Mouse (Mus musculus) embryonic facial prominence, embryonic 14.5 days (tissue): Measurements from ENCODE around the gene Ubap1. TPM values are rescaled to one million over a fixed set of nuclear protein-coding genes. Genes with fewer than 3 reads are reported as not detected.

ENCODE experiments used
- ATAC-seq: fragments of 200-750 bp; cut with Nextera tagmentation; 2 replicates; pipeline ENCODE4 v1.8.0; 2017; ENCODE audit warnings: low read depth, moderate number of reproducible peaks, moderate TSS enrichment
- DNase-seq: peaks from one replicate; pipeline ENCODE4 v3.0.0-alpha.2; 2015; ENCODE audit warnings: low spot score
- H3K27ac ChIP-seq: fragments of 300-500 bp; sonication (generic); replicated peaks from 2 replicates; pipeline ENCODE4 v1.5.1; 2014; ENCODE audit warnings: low read depth, mild to moderate bottlenecking, low read length, moderate library complexity
- H3K27me3 ChIP-seq: fragments of 300-500 bp; sonication (generic); replicated peaks from 2 replicates; pipeline ENCODE4 v1.6.1; 2014; ENCODE audit warnings: low read length; ENCODE audit not compliant: control insufficient read depth, insufficient read depth
- H3K36me3 ChIP-seq: fragments of 300-500 bp; sonication (generic); 2 replicates; pipeline ENCODE4 v1.6.1; 2014; ENCODE audit warnings: low read length, mixed read lengths; ENCODE audit not compliant: control insufficient read depth, insufficient read depth
- H3K4me1 ChIP-seq: fragments of 300-500 bp; sonication (generic); 2 replicates; pipeline ENCODE4 v1.6.1; 2014; ENCODE audit warnings: antibody characterized with exemption, low read length; ENCODE audit not compliant: control insufficient read depth, insufficient read depth
- H3K4me2 ChIP-seq: fragments of 300-500 bp; sonication (generic); 2 replicates; pipeline ENCODE4 v1.6.1; 2014; ENCODE audit warnings: low read depth, mild to moderate bottlenecking, low read length, moderate library complexity, mixed read lengths
- H3K4me3 ChIP-seq: fragments of 300-500 bp; sonication (generic); 2 replicates; pipeline ENCODE4 v1.5.1; 2014; ENCODE audit warnings: low read depth, mild to moderate bottlenecking, low read length
- H3K9ac ChIP-seq: fragments of 300-500 bp; sonication (generic); 2 replicates; pipeline ENCODE4 v1.6.1; 2014; ENCODE audit warnings: low read depth, mild to moderate bottlenecking, low read length, moderate library complexity, mixed read lengths
- H3K9me3 ChIP-seq: fragments of 300-500 bp; sonication (generic); 2 replicates; pipeline ENCODE4 v1.6.1; 2016; ENCODE audit warnings: low read length; ENCODE audit not compliant: control insufficient read depth
- WGBS: fragments of 180-500 bp; shearing (Covaris S2); extraction: QIAGEN DNeasy Blood & Tissue Kit; methylation state at CpG from one replicate; pipeline ENCODE4 v1.1.7; 2014; 5-methylcytosine and 5-hydroxymethylcytosine counted together
- polyA plus RNA-seq: library from polyadenylated mRNA; unstranded; fragments of >200 nt; fragmentation: Nextera tagmentation; extraction: Ambion mirVana; gene quantifications from 2 replicates; pipeline ENCODE4 v1.2.1, GENCODE M21; 2014

Ubap1 gene
- polyA plus RNA-seq, 1 experiment from 2014 or later = 44.8 TPM

DNA sequence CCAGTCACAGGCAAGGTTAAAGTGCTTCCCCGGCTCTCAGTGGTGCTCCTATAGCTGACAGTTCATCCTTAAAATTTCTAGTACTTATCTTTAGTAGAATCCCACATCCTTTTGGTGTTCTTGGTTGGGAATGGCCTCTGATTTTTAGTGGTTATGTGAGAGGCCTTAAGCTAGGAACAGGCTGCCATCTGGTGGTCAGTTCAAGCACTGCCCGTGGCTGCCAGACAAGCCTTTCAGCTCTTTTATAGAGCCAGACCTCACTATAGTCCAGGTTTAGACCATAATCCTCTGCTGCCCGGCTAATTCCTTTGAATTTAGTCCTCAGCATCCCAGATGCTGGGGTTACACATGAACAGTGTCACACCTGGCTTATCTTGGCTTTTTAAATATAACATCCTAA, 41.3 kb downstream of the Ubap1 start:
- Histone ChIP-seq H3K36me3 (peaks cover 75% of the 10 kb centered on the region), H3K4me1 (no peaks in the 10 kb centered on the region)
- 32% methylated on average over 3 of the region's 3 CpGs for WGBS

DNA sequence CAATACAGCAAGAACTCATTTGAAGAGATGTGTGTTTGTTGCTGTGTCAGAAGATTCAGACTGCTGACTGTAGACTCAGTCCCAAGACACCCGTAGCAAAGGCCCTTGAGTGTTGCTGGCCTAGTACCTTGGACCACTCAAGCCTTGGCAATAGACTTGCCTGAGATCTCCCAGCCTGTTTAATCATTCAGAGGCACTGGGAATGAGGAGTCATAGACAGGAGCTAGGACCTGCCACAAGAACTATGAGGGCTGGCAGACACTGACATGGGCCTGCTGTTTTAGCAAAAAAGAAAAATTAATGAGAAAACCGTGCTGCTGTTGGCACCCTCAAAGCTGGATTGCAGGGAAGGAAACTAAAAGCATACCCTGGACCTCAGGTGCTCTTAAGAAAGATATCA, 42.2 kb downstream of the Ubap1 start:
- H3K4me3 ChIP-seq = no peak overlapping the region
- H3K9me3 ChIP-seq = no peaks in the 10 kb centered on the region
- ATAC-seq (no peak), DNase-seq (no peak)
- no peak overlapping the region for H3K27ac ChIP-seq
- H3K36me3 ChIP-seq = peaks cover 75% of the 10 kb centered on the region
- no peak overlapping the region for H3K9ac ChIP-seq
- no peaks in the 10 kb centered on the region for H3K27me3 ChIP-seq
- WGBS = 90% methylated on average over 2 of the region's 2 CpGs
- no peaks in the 10 kb centered on the region for H3K4me1 ChIP-seq
- no peak overlapping the region for H3K4me2 ChIP-seq

More for the DNA sequence above, 41.3 kb downstream of the Ubap1 start:
- ATAC-seq (peak; percentile 66; the same call in 1 of the 2 replicates), DNase-seq (peak; percentile 86)
- Histone ChIP-seq H3K9ac (no peak overlapping the region), H3K9me3 (no peaks in the 10 kb centered on the region), H3K4me2 (no peak overlapping the region), H3K4me3 (no peak overlapping the region), H3K27me3 (no peaks in the 10 kb centered on the region), H3K27ac (no peak overlapping the region)

DNA sequence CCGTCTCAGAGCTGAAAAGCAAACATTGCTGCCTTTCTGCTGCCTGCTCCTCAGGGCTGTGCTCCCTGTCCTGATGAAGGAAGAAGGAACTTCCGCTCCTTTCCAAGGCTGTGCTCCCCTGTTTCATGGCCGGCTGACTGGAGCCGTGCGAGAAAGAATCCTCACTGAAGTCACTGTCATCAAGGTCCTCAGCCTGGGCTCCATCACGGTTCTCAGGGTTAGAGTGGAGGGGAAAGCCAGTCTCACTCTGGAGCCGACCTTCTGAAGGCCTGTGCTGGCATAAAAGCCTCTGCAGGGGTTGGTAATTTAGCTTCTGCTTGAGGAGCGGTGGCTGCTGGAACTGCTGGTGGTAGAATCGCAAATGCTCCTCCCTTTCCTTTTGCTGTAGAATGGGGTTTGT, 45.9 kb downstream of the Ubap1 start:
- Histone ChIP-seq H3K4me2 (no peak overlapping the region), H3K27ac (no peak overlapping the region), H3K9ac (no peak overlapping the region), H3K4me3 (no peak overlapping the region), H3K36me3 (peaks cover 58% of the 10 kb centered on the region), H3K4me1 (no peaks in the 10 kb centered on the region), H3K9me3 (no peaks in the 10 kb centered on the region), H3K27me3 (no peaks in the 10 kb centered on the region)
- WGBS = 81% methylated on average over 9 of the region's 9 CpGs
- no peak for DNase-seq
- no peak for ATAC-seq

DNA sequence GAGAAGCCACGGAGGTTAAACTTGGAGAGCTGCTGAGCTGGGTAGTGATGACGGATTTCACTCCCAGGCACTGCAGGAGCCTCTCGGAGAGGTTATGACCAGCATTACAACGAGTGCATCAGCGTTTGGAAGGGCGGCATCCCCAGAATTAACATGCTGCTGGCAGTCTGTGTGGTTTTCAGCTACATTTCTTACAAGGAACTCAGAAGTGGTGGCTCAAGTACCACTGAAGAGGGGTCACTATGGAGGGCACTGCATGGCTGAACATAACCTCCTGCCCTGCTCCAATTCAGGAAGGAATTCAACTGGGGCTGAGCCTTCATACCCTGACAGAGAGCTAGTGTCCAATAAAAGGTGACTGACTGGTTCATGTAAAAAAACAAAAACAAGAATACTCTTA, 49.6 kb downstream of the Ubap1 start:
- ATAC-seq (no peak), DNase-seq (no peak)
- peaks cover 41% of the 10 kb centered on the region for H3K36me3 ChIP-seq
- H3K9ac ChIP-seq = no peak overlapping the region
- no peaks in the 10 kb centered on the region for H3K9me3 ChIP-seq
- WGBS = 85% methylated on average over 6 of the region's 6 CpGs
- H3K4me1 ChIP-seq = no peaks in the 10 kb centered on the region
- no peak overlapping the region for H3K4me2 ChIP-seq
- no peaks in the 10 kb centered on the region for H3K27me3 ChIP-seq
- H3K27ac ChIP-seq = no peak overlapping the region
- H3K4me3 ChIP-seq = no peak overlapping the region

GRCm38 (mm10) chr4:41399904-41400303, 51.1 kb downstream of the Ubap1 start:
- no peaks in the 10 kb centered on the region for H3K4me1 ChIP-seq
- no peak overlapping the region for H3K4me2 ChIP-seq
- no peak for ATAC-seq
- H3K27me3 ChIP-seq = no peaks in the 10 kb centered on the region
- H3K9me3 ChIP-seq = no peaks in the 10 kb centered on the region
- no peak overlapping the region for H3K9ac ChIP-seq
- DNase-seq = peak; percentile 41
- 72% methylated on average over 5 of the region's 5 CpGs for WGBS
- no peak overlapping the region for H3K4me3 ChIP-seq
- no peak overlapping the region for H3K27ac ChIP-seq
- H3K36me3 ChIP-seq = peaks cover 38% of the 10 kb centered on the region

GRCm38 (mm10) chr4:41401167-41401566, 52.4 kb downstream of the Ubap1 start:
- no peaks in the 10 kb centered on the region for H3K4me1 ChIP-seq
- H3K9me3 ChIP-seq = no peaks in the 10 kb centered on the region
- peaks cover 45% of the 10 kb centered on the region for H3K36me3 ChIP-seq
- no peak overlapping the region for H3K4me3 ChIP-seq
- DNase-seq = no peak
- no peak overlapping the region for H3K4me2 ChIP-seq
- no peak overlapping the region for H3K9ac ChIP-seq
- H3K27me3 ChIP-seq = no peaks in the 10 kb centered on the region
- no peak overlapping the region for H3K27ac ChIP-seq
- ATAC-seq = no peak

GRCm38 (mm10) chr4:41401573-41401972, 52.8 kb downstream of the Ubap1 start:
- no peak for ATAC-seq
- Histone ChIP-seq H3K4me2 (no peak overlapping the region), H3K27me3 (no peaks in the 10 kb centered on the region), H3K36me3 (peaks cover 45% of the 10 kb centered on the region), H3K4me3 (no peak overlapping the region), H3K9ac (no peak overlapping the region), H3K9me3 (no peaks in the 10 kb centered on the region), H3K27ac (no peak overlapping the region), H3K4me1 (no peaks in the 10 kb centered on the region)
- no peak for DNase-seq
- WGBS = 91% methylated on average over 5 of the region's 5 CpGs

DNA sequence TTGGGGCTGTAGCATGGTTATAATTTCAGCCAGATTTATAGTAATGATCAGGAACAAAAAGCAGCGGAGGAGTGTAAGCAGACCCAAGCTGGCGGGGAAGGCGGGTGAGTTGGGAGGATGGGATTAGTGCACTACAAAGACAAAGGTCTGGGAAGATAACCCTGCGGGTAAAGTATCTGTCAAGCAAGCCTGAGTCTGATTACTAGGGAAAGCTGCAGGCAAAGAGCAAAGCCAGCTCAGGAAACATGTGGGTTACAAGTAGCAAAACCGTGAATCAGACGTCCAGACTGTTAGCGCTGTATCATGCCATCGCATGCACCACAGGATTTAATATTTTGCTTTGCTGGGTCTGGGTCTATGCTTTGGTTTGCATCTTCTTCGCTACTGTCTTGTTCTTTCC, 57.8 kb downstream of the Ubap1 start:
- Histone ChIP-seq H3K9me3 (no peaks in the 10 kb centered on the region), H3K4me1 (no peaks in the 10 kb centered on the region), H3K4me3 (no peak overlapping the region), H3K9ac (no peak overlapping the region), H3K36me3 (peaks cover 38% of the 10 kb centered on the region; the same call in 1 of the 2 replicates), H3K27me3 (no peaks in the 10 kb centered on the region), H3K27ac (no peak overlapping the region), H3K4me2 (no peak overlapping the region)
- no peak for ATAC-seq
- WGBS = 83% methylated on average over 9 of the region's 9 CpGs
- no peak for DNase-seq

- 88% methylated on average over 2 of the region's 2 CpGs for WGBS
- Histone ChIP-seq H3K4me1 (no peaks in the 10 kb centered on the region), H3K27me3 (no peaks in the 10 kb centered on the region), H3K36me3 (peaks cover 32% of the 10 kb centered on the region; the same call in 1 of the 2 replicates), H3K9me3 (no peaks in the 10 kb centered on the region), H3K4me3 (no peak overlapping the region), H3K9ac (no peak overlapping the region), H3K27ac (no peak overlapping the region), H3K4me2 (no peak overlapping the region)
- DNase-seq (no peak), ATAC-seq (no peak)
Observed at GRCm38 (mm10) chr4:41407353-41407752, 58.6 kb downstream of the Ubap1 start.
